Mouse (Mus musculus): ENCODE results near the gene Stoml3.

DNA sequence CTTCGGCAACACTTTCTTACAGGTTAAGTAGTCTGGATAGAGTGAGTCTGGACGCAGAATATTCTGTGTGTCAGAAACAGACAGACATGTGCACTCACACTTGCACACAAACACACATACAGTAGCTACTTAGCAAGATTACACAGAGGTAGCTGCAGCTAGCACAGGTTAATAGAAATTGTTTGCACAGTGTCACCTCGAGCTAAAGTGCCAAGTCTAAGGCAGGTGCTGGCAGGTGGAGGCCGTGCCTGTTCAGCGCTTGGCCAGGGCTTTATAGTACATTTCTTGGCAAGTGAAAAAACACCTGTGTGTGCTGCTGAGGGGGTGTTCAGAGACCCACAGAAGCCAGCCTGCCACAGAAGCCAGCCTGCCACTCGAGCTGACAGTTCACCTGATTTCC is 41.9 kb downstream of the Stoml3 start:
- TF ChIP-seq CTCF (IDR thresholded peaks at IDR 0.05; ENCODE audit: insufficient read depth, low read depth, low read length) (no peak), POLR2A (IDR thresholded peaks at IDR 0.05; ENCODE audit: insufficient read depth, low read depth, low read length) (no peak)

All from olfactory bulb, adult 2 months (tissue).